Mouse (Mus musculus): ENCODE measurements around the gene Hoxd11. TPM values are rescaled to one million over a fixed set of nuclear protein-coding genes. Genes with fewer than 3 reads are reported as not detected.
A peak's percentile ranks its signal among the peaks of the same experiment; 100 is the strongest.

Hoxd11 gene
- total RNA-seq, 2 experiments from 2014 or later, result 1.1 to 1.5 TPM

DNA sequence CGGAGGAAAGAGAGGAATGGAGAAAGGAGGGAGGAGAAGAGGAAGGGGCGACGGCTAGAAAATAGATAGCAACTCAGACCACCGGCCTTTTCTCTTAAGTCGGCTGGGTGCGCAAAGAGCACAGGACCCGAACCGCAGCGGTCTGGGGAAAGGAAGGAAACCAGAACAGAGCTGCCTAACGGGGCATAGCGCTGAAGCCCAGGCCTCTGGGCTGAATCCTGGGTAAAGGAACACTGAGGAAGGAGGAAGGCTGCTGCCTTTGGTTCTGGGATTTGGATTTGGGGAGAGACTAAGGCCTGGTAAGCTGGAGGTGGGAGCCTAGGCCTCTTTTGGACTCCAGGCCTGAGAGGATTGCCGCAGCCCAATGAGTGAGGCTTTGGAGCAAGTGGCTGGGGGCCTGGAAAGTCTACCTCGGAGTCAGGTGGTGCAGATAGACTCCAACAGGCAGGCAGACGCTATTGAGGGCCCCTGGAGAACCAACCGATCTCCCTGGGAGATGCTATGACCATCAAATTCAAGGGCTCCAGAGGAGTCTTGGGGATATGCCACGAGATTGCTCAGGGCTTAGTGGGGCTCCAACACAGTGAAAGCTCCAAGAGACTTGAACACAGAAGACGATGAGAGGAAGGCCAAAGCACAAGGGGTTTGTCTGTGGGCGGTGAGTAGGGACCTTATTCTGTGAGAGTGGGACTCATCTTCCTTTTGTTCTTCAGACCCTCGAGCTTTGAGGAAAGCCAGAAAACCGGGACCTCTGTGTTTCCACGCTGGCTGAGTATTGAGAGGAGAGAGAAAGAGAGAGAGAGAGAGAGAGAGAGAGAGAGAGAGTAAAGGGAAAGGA is 1.4 kb downstream of the Hoxd11 start:
- DNase-seq (ENCODE audit: low spot score in 2 of 2), result no peak

DNA sequence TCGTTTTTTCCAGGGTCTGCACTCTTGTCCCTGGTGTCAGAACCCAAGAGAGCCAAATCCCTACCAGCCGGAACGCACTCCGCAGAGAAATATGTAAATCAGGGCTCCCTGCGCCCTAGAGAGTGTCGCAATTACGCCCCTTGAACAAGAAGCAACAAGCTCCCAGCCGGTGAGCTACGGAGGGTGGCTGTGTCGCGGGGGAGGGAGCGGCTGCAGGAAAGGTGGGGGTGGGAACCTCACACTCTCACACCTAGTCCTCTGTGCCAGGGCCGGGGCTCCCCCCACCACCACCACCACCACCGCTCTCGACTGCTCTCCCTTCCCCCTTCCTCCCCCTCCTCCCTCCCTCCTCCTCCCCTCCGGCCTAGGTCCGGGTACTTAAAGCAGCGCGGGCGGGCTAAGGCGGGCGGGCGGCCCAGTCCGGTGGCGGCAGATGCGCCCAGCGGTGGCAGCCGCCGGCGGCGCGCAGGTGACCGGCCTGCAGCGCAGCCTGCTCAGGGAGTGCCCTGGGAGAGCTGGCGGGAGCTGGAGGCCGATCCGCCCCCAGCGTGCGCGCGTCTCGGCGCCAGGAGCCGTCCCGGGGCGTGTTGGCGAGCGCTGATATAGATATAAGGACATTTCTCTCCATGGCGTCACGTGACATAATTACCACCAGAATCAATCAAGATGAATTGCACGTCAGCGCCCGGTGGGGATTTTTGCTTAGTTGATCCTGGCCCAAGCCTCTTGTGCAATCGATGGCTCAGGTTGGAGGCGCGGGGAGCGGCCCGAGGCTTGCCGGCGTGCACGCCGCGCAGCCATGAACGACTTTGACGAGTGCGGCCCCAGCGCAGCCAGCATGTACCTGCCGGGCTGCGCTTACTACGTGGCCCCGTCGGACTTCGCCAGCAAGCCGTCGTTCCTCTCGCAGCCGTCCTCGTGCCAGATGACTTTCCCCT is 2.5 kb downstream of the Hoxd11 start:
- no peak for DNase-seq (ENCODE audit: low spot score in 2 of 2)

GRCm38 (mm10) chr2:74682796-74683195 is 3.4 kb downstream of the Hoxd11 start:
- DNase-seq (ENCODE audit: low spot score in 2 of 2), result no peak

GRCm38 (mm10) chr2:74683471-74683951 is 4.2 kb downstream of the Hoxd11 start:
- DNase-seq (ENCODE audit: low spot score in 2 of 2), result no peak

DNA sequence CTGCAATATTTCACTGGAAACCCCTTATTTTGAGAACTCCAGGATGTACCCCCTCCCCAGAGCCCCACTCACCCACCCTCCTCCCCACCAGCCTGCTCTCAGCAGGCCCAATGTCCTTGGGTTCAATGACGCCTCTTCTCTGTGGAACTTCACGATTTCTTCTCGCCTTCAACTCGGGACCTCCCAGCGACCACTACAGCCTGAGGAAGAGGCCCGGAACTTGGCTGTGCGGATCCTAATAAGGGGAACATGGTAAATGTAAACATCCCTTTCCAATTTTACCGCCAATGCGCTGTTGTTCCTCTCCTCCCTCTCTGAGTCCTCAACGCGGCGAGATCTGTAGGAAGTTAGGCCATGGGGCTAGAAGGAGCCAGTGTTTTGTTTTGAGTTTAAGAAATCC is 4.7 kb downstream of the Hoxd11 start:
- DNase-seq (ENCODE audit: low spot score in 2 of 2), result no peak

- no peak for DNase-seq (ENCODE audit: low spot score in 2 of 2)
Observed at GRCm38 (mm10) chr2:74685059-74685603, 5.8 kb downstream of the Hoxd11 start.

DNA sequence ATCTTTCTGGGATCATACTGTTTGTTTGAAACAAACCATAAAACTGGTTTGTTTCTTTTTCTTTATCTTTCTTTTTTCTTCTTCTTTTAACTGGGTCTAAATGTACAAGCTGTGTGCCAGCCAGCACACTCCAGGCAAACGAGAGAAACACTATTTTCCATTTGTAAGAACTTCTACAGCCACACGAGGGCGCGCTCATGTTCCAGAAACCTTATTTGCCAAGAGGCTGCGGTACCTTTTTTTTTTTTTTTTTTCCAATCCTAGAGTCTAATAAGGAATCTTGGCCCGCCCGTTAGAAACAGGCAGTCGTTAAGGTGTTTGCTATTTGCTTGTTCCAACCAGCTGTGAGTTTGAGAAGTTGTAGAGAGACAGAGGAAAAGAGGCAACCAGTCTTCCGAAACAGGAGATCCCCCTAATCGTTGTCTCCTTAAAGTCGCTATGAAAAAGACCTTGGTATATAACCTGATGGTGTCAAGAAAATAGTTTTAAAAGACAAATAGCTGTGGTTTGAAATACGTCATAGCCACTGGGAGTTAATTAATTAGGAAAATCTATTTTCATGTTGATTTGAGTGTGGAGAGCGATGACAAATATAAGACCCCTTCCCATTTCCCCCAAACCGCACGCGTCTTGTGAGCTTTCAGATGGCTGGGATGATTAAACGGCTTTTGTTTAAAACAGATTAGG is 7.1 kb downstream of the Hoxd11 start:
- DNase-seq (ENCODE audit: low spot score in 2 of 2), result no peak

DNA sequence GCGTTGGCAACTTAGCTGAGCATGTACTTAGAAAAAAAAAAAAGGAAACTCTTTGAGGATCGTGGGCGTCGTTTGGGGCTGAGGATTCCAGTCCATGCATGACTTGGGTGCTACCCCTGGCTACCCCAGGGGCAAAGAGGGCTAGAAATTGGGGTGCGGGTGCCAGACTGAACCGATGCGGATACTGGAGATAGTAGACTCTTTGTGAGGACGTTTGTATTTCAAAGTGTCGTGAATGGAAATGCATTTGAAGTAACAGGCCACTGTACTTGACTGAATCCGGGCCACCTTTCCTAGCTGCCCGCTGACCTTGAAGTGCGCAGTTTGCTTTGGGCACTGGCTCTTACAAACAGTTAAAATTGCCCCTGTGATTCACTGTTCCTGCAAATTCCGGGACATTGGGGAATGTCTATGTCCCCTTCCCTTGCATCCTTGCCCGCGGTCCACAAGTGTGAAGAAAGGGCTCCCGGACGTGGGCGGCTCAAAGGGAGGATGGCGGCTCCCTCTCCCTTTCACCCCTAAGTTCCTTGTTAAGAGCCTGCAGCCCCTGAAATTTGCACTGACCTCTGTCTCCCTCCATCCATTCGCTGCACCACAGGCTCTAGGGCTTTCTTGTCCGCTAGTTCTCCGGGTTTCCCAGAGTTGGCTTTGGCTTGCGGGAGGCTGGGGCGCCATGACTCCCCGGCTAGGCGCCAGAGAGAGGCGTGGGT is 7.8 kb downstream of the Hoxd11 start:
- DNase-seq (ENCODE audit: low spot score in 2 of 2), result no peak

DNA sequence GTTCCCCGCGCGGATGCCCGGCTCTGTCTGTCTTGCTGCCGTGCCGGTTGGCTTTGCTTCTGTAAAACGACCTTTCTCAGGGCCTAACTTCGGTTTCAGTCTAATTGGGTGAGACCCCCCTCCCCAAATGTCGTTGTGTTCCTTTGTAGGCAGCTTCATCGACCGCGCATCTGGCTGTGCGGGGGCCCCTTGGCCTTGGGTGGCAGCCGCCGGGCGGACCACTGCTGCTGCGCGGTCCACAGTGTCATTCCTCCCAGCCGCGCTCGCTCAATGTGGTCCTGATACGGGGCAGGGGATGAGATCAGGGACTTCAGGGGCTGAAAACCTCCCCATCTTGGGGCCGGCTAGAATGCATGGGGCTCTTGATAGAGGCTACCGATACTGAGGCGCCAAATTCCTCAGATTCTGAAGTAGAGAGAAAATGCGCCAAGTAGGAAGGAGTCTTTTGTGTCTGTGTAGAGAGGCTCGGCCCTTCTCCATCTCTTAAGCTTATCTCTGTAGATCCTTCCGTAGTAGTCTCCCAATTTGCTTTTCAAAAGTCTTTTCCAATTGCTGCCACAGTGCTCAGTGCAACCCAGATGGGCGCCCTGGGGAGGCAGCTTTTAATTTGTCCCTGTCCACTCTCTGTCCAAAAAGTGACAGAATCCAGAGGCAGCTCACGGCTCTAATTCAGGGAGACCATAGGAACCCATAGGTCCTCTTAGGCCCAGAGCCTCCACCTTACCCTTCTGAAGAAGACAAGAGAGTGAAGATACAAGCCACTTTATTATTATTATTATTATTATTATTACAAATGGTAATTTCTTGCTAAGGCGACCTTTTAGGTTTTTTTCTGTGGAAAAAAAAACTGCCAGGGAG is 8.6 kb downstream of the Hoxd11 start:
- no peak for DNase-seq (ENCODE audit: low spot score in 2 of 2)

GRCm38 (mm10) chr2:74688795-74689573 is 9.6 kb downstream of the Hoxd11 start:
- no peak for DNase-seq (ENCODE audit: low spot score in 2 of 2)

GRCm38 (mm10) chr2:74689574-74690337 is 10.4 kb downstream of the Hoxd11 start:
- no peak for DNase-seq (ENCODE audit: low spot score in 2 of 2)

DNA sequence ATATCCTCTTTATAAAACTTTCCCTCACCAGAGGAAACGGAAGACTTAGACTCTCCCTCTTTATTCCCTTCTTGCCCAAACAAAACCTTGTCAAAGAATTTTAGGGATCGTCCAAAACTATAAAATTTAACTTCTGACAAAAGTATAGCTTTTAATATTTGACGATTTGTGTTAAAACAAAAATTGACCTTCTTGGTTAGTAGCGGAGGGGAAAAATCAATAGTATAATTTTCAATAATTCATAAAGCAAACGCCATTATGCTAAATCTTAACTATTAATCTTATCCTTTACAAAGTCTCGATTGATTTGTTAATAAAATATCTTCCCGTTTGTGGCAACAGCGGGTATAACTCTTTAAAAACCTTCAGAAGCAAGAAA is 11.0 kb downstream of the Hoxd11 start:
- DNase-seq (ENCODE audit: low spot score in 2 of 2), result no peak

- peak in 1 of 2 experiments; percentile 77 for DNase-seq (ENCODE audit: low spot score in 2 of 2)
Observed at GRCm38 (mm10) chr2:74691022-74691951, 11.9 kb downstream of the Hoxd11 start, which contains the start of gene Hoxd10. Hoxd10 (plus strand) TSS chr2:74691924.

DNA sequence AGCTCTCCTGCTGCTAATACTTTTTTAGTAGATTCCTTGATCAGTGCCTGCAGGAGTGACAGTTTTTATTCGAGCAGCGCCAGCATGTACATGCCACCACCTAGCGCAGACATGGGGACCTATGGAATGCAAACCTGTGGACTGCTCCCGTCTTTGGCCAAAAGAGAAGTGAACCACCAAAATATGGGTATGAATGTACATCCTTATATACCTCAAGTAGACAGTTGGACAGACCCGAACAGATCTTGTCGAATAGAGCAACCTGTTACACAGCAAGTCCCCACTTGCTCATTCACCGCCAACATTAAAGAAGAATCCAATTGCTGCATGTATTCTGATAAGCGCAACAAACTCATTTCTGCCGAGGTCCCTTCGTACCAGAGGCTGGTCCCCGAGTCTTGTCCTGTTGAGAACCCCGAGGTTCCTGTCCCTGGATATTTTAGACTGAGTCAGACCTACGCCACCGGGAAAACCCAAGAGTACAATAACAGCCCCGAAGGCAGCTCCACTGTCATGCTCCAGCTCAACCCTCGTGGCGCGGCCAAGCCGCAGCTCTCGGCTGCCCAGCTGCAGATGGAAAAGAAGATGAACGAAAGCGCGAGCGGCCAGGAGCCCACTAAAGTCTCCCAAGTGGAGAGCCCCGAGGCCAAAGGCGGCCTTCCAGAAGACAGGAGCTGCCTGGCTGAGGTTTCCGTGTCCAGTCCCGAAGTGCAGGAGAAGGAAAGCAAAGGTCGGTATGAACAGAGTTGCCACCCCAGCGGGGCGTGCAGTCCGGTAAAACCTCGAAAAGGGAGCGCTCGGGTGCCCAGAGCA is 12.8 kb downstream of the Hoxd11 start:
- DNase-seq (ENCODE audit: low spot score in 2 of 2), result peak in 1 of 2 experiments; percentile 24

- DNase-seq (ENCODE audit: low spot score in 2 of 2), result no peak
Observed at GRCm38 (mm10) chr2:74692808-74693431, 13.6 kb downstream of the Hoxd11 start.
